Mouse (Mus musculus) ES-Bruce4 (cell line): ENCODE data around the gene Lrrn4.

ENCODE experiments used
- CTCF ChIP-seq: IDR thresholded peaks from one replicate; pipeline ENCODE4 v1.8.1; 2011; ENCODE audit warnings: low read depth, low read length
- EP300 ChIP-seq: IDR thresholded peaks from 2 replicates; pipeline ENCODE4 v1.6.1; 2011; ENCODE audit warnings: low read depth, low read length; ENCODE audit not compliant: insufficient read depth

DNA sequence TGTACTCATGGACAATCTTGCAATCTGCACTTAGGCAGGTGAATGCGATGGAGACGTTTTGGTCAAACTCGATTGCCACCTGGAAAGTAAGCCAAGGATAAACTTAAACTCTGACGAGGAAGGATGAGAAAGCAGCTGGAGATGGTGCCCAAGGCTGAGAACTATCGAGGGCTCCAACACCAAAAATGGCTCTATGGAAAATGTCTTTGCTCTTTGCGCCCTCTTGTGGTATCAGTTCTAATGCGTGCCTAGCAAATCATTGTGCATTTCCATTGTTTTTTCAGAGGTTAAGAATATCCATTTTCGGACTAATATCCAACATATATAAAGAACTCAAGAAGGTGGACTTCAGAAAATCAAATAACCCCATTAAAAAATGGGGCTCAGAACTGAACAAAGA lies 26.1 kb upstream of the Lrrn4 start:
- TF ChIP-seq CTCF (peak; percentile 52), EP300 (no peak)
